Mouse (Mus musculus) urinary bladder, postnatal 0 days (tissue): ENCODE data around the gene Krt6b. TPM values are rescaled to one million over a fixed set of nuclear protein-coding genes. Genes with fewer than 3 reads are reported as not detected.

Experiments used
- microRNA-seq: library from miRNA; unstranded; fragments of <30 nt; microRNA quantifications from one replicate; pipeline ENCODE4, GENCODE M21; 2016
- polyA plus RNA-seq: library from polyadenylated mRNA; unstranded; fragments of >200 nt; fragmentation: Nextera tagmentation; extraction: Ambion mirVana; gene quantifications from 2 replicates; pipeline ENCODE4 v1.2.1, GENCODE M21; 2015

Gene Krt6b
- polyA plus RNA-seq, result 0.21 TPM in 1 of 2 replicates, not detected in the other

GRCm38 (mm10) chr15:101680187-101680586, at the start of gene Krt6b:
Gene Krt6b, minus strand, starts transcription at chr15:101680287.

DNA sequence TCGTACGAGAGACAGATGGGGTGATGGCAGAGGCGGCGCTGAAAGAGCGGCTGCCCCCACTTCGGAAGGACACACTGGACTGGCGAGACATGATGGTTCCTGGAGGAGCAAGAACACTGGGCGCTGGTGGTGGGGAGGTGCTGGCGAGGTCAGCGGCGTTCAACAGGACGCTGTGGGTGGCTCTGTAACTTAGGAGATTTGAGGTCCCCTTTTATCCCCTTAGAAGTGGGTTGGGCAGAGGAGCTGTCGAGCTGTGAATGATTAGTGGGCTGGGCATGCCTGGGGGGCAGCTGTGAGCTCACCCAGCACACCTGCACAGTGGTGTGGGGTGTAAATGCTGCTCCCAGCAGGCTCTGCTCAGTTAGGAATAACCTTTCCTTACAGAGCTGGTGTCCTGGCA, 32.6 kb upstream of the Krt6b start, which contains the start of gene Krt5:
Gene Krt5 (minus strand): TSS at position 179 of the 400 bp plus-strand sequence.

DNA sequence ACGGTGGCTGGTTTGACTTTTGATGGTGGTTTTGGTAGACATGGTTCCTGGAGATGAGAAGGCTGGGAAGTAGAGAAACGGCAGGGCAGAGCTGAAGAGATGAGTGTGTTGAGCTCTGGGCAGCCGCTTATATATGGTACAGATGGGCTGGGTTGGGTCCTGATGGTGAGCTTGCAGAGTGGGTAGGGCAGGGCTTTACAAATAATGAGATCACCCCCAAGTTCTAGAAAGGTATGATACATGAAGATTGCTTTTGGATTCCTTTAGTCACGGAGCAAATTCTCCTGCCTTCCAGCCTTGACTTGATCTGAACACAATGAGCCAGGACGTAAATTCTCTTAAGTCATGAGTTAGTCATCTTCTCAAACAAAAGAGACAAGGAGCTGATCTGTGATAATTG, 14.1 kb upstream of the Krt6b start, which contains the start of gene Krt6a:
Gene Krt6a (minus strand): TSS at position 101 of the 400 bp plus-strand sequence.

DNA sequence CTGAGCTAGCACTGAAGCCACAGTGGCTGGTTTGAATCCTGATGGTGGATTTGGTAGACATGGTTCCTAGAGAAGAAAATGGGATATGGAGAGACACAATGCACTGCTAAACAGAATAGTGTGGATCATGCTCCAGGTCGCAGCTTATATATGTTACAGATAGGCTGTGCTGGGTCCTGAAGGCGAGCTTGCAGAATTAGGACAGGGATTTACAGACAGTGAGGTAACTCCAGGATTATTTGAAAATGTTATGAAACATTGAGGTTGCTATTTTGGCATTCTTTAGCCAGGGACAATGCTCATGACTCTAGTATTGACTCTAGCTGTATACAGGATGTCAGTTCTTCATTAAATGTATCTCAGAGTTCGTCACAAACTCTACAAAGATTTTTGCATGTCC, 32.8 kb downstream of the Krt6b start, which contains the start of gene Gm5478:
Gene Gm5478 (minus strand): TSS at position 101 of the 400 bp plus-strand sequence.

GRCm38 (mm10) chr15:101627884-101628283, 52.2 kb downstream of the Krt6b start, which contains the start of gene Gm5414:
Gene Gm5414, minus strand, starts transcription at chr15:101628188.

Small RNA genes within 50 kb of the gene (microRNA-seq; reads per million reads assigned to microRNA genes)
- gene Gm44323, result not detected
- not detected for gene Gm44342
- gene Gm44383, result not detected
- not detected for gene Gm44479

Other genes with a start within 250 kb of the Krt6b start
- gene Krt87, start 241.5 kb downstream of the Krt6b start, polyA plus RNA-seq, result 0.05 and 0.11 TPM in 2 replicates
- not detected in 2 replicates for gene Krt88, start 232.5 kb downstream of the Krt6b start, polyA plus RNA-seq
- not detected in 2 replicates for gene Krt81, start 216.5 kb downstream of the Krt6b start, polyA plus RNA-seq
- not detected in 2 replicates for gene Krt86, start 206.8 kb downstream of the Krt6b start, polyA plus RNA-seq
- gene Krt83, start 188.8 kb downstream of the Krt6b start, polyA plus RNA-seq, result 0.51 TPM in 1 of 2 replicates, not detected in the other
- gene Gm49425, start 163.0 kb downstream of the Krt6b start, polyA plus RNA-seq, result not detected in 2 replicates
- 0.06 TPM in 1 of 2 replicates, not detected in the other for gene Krt84, start 147.5 kb downstream of the Krt6b start, polyA plus RNA-seq
- gene Krt82, start 129.6 kb downstream of the Krt6b start, polyA plus RNA-seq, result not detected in 2 replicates
- 0.43 and 1.2 TPM in 2 replicates for gene Krt90, start 117.3 kb downstream of the Krt6b start, polyA plus RNA-seq
- 0.04 and 0.13 TPM in 2 replicates for gene Krt75, start 106.4 kb downstream of the Krt6b start, polyA plus RNA-seq
- gene Gm5414, start 52.1 kb downstream of the Krt6b start, polyA plus RNA-seq, result not detected in 2 replicates
- not detected in 2 replicates for gene Gm5478, start 32.9 kb downstream of the Krt6b start, polyA plus RNA-seq
- 2.0 and 4.7 TPM in 2 replicates for gene Krt6a, start 14.0 kb upstream of the Krt6b start, polyA plus RNA-seq
- gene Krt5, start 32.6 kb upstream of the Krt6b start, polyA plus RNA-seq, result 247 and 260 TPM in 2 replicates
- not detected in 2 replicates for gene Krt71, start 62.8 kb upstream of the Krt6b start, polyA plus RNA-seq
- not detected in 2 replicates for gene Krt72, start 106.2 kb upstream of the Krt6b start, polyA plus RNA-seq
- not detected in 2 replicates for gene Krt73, start 122.1 kb upstream of the Krt6b start, polyA plus RNA-seq
- not detected in 2 replicates for gene Krt2, start 137.9 kb upstream of the Krt6b start, polyA plus RNA-seq
- gene Krt1, start 170.5 kb upstream of the Krt6b start, polyA plus RNA-seq, result 0.80 and 1.2 TPM in 2 replicates
- 0.08 TPM in 1 of 2 replicates, not detected in the other for gene Krt77, start 189.4 kb upstream of the Krt6b start, polyA plus RNA-seq
- not detected in 2 replicates for gene Krt76, start 212.6 kb upstream of the Krt6b start, polyA plus RNA-seq
- 113 and 146 TPM in 2 replicates for gene Krt4, start 244.4 kb upstream of the Krt6b start, polyA plus RNA-seq